Mouse (Mus musculus): Measurements from ENCODE around the gene Stat3. TPM values are rescaled to one million over a fixed set of nuclear protein-coding genes. Genes with fewer than 3 reads are reported as not detected.

Stat3 gene
- polyA plus RNA-seq, 1 experiment from 2014 or later, result 25.6 TPM

DNA sequence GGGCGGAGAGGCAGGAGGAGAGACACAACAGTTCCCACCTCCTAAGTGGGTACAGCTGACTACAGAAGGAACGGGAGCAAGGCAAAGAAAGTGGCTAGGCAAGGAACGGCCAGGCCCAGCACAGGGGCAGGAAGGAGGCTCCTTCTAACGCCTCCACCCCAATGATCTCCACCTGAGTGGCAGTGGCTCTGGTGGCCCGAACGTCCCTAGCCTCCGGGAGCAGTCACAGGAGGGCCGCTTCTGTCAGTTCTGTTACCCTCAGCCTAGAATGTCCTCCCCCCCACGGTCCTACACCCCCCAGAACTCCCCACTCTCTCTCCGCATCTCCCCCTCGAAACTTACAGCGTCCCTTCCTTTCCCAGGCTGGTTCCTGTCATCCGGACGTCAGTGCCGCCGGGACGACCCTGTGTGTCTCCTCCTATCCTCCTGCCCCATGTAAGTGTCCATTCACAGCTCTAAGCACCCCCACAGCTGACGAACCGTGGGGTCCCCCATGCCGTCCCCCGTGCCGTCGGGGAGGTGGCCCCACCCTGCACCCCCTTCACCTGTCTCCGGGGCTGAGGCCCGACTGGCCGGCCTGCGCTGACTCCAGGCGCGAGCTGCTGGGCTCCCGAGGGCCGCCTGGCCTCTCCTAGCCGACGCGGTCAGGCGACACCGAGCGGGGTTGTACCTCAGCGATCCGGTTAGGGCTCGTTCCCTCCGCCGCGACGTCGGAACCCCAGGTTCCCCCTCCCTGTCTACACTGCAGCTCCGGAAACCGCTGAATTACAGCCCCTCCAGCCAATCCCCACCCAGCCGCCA, 429 bp downstream of the Stat3 start:
- Histone ChIP-seq H3K9me3 (ENCODE audit: control insufficient read depth, low read length) (no peaks in the 10 kb centered on the region), H3K27ac (ENCODE audit: low read depth, low read length) (peak overlapping the region; percentile 71; the same call in 1 of the 2 replicates), H3K36me3 (ENCODE audit: control insufficient read depth, insufficient read depth, low read length) (no peaks in the 10 kb centered on the region), H3K9ac (ENCODE audit: low read depth, low read length) (peak overlapping the region; percentile 79), H3K4me2 (replicated peaks; ENCODE audit: low read depth, low read length) (peak overlapping the region; percentile 78), H3K4me3 (ENCODE audit: low read depth, low read length) (peak overlapping the region; percentile 86), H3K4me1 (replicated peaks; ENCODE audit: control insufficient read depth, insufficient read depth, low read length) (no peaks in the 10 kb centered on the region), H3K27me3 (ENCODE audit: control insufficient read depth, insufficient read depth, low read length) (no peaks in the 10 kb centered on the region)
- WGBS, result 2% methylated on average over 48 of the region's 48 CpGs
- DNase-seq (ENCODE audit: low spot score), result no peak
- ATAC-seq (ENCODE audit: low FRiP score), result no peak; the same call in 1 of the 2 replicates

DNA sequence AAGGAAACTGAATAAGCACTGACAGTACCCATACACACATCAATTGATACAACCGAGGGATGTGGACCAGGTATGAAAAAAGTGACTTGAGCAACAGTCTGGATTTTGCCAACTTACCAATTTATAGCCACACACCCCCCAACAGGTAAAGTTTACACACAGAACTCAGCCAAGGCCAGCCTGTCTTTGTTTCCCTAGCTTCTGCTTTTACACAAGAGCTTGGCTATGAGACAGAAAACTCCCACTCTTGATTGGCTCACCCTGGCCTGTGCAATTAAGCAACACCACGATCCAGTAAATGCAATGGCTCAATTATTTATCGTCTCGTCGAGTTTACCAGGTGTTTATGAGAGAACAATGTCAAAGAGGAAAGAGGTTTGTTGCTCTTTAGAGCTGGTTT, 1.2 kb downstream of the Stat3 start:
- H3K4me3 ChIP-seq (ENCODE audit: low read depth, low read length), result no peak overlapping the region
- DNase-seq (ENCODE audit: low spot score), result no peak
- H3K9ac ChIP-seq (ENCODE audit: low read depth, low read length), result no peak overlapping the region
- H3K4me1 ChIP-seq (replicated peaks; ENCODE audit: control insufficient read depth, insufficient read depth, low read length), result no peaks in the 10 kb centered on the region
- no peaks in the 10 kb centered on the region for H3K36me3 ChIP-seq (ENCODE audit: control insufficient read depth, insufficient read depth, low read length)
- no peaks in the 10 kb centered on the region for H3K9me3 ChIP-seq (ENCODE audit: control insufficient read depth, low read length)
- no peaks in the 10 kb centered on the region for H3K27me3 ChIP-seq (ENCODE audit: control insufficient read depth, insufficient read depth, low read length)
- H3K27ac ChIP-seq (ENCODE audit: low read depth, low read length), result no peak overlapping the region
- H3K4me2 ChIP-seq (replicated peaks; ENCODE audit: low read depth, low read length), result no peak overlapping the region
- WGBS, result 51% methylated on average over 5 of the region's 5 CpGs
- ATAC-seq (ENCODE audit: low FRiP score), result no peak

DNA sequence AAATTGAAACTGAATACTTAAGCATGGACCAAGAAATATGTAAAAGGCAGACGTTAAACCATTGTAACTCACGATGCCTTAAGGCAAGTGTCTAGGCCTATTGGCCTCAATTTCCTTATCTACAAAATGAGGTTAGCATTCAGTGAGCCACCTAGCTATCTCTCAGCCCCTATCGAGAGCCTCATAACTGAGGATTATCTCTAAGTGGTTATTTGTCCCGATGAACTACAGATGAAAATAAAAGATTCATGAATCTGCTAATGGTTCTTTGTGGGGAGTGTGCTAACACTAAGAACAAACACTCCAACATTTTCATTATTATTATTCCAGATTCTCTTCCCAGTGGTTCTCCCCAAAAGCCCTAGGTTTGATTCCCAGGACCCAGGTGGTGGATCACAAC, 2.0 kb downstream of the Stat3 start:
- no peak overlapping the region for H3K4me3 ChIP-seq (ENCODE audit: low read depth, low read length)
- WGBS, result 84% methylated on average over 4 of the region's 4 CpGs
- no peak for ATAC-seq (ENCODE audit: low FRiP score)
- H3K27me3 ChIP-seq (ENCODE audit: control insufficient read depth, insufficient read depth, low read length), result no peaks in the 10 kb centered on the region
- DNase-seq (ENCODE audit: low spot score), result no peak
- H3K4me2 ChIP-seq (replicated peaks; ENCODE audit: low read depth, low read length), result no peak overlapping the region
- no peaks in the 10 kb centered on the region for H3K4me1 ChIP-seq (replicated peaks; ENCODE audit: control insufficient read depth, insufficient read depth, low read length)
- no peak overlapping the region for H3K9ac ChIP-seq (ENCODE audit: low read depth, low read length)
- H3K27ac ChIP-seq (ENCODE audit: low read depth, low read length), result no peak overlapping the region
- H3K36me3 ChIP-seq (ENCODE audit: control insufficient read depth, insufficient read depth, low read length), result no peaks in the 10 kb centered on the region
- H3K9me3 ChIP-seq (ENCODE audit: control insufficient read depth, low read length), result no peaks in the 10 kb centered on the region

DNA sequence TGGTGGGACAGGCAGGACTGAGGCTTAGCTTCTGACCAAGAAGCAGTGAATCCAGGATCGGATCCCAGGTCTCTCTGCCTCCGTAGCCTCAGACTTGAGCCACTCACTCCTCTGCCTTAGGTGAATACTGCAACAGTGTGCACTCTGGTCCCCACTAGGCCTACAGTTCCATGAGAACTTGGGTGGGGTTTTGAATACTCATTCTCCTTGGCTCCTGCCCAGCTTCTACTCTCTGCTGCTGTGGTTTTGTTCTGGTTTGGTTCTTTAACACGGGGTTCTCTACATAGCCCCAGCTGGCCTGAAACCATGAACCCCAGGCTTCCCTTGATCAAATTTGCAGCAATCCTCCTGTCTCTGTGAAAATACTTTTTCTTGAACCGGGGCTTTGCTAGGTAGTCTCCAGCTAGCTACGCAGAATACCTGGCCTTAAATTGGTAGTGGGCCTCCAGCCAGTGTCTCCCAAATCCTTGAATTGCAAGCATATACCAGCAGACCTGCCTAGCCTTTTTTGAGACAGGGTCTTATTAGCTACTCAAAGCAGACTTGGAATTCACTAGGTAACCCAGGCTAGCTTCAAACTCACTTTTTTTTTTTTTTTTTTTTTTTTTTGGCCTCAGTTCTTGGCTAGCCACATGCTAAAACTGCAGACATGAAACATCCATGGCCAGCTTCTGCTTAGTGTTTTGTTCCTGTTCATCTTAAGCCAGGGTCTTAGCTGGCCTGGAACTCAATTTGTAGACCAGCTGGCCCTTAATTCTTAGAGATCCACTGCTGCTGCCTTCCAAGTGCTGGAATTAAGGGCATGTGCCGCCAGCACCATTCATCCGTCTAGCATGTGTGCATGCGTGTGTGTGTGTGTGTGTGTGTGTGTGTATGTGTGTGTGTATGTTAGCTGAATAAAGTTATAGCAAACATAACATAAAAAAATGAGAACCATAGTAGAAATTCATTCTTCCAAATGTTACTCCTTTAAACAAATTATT, 3.7 kb downstream of the Stat3 start:
- H3K36me3 ChIP-seq (ENCODE audit: control insufficient read depth, insufficient read depth, low read length), result no peaks in the 10 kb centered on the region
- H3K9me3 ChIP-seq (ENCODE audit: control insufficient read depth, low read length), result no peaks in the 10 kb centered on the region
- ATAC-seq (ENCODE audit: low FRiP score) (no peak), DNase-seq (ENCODE audit: low spot score) (no peak)
- H3K9ac ChIP-seq (ENCODE audit: low read depth, low read length), result no peak overlapping the region
- H3K4me2 ChIP-seq (replicated peaks; ENCODE audit: low read depth, low read length), result no peak overlapping the region
- WGBS, result 88% methylated on average over 8 of the region's 8 CpGs
- H3K4me3 ChIP-seq (ENCODE audit: low read depth, low read length), result no peak overlapping the region
- H3K27ac ChIP-seq (ENCODE audit: low read depth, low read length), result no peak overlapping the region
- H3K27me3 ChIP-seq (ENCODE audit: control insufficient read depth, insufficient read depth, low read length), result no peaks in the 10 kb centered on the region
- H3K4me1 ChIP-seq (replicated peaks; ENCODE audit: control insufficient read depth, insufficient read depth, low read length), result no peaks in the 10 kb centered on the region

DNA sequence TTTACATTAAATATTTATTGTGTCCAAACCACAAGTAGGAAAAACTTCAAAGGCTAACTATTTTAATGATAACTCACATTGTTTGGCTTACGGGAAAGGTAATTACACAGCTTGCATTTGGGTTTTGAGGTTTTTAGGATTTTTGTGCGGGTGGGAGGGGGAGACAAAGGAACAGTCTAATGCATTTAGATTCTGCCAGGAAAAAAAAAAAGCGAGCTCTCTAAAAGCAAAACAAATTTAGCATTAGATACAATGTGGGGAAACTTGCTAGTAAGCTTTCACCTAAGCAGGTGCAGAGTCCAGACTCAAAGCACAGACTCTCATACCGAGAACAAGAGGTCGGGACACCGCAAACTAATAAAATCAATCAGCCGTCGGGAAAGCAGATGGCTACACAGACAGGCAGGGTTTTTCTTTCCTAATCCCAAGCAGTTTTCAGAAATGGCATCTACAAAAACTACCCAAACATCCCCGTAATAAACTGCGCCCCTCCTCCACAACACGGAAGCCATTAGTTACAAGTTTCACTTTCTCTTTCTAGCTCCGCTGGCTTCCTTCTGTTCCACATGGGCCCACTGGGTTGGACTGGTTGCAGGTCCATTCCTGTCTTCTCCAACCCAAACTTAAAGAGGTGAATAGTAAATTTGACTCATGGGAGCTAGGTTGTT, 8.0 kb downstream of the Stat3 start:
- WGBS, result 77% methylated on average over 12 of the region's 12 CpGs
- ATAC-seq (ENCODE audit: low FRiP score), result no peak

DNA sequence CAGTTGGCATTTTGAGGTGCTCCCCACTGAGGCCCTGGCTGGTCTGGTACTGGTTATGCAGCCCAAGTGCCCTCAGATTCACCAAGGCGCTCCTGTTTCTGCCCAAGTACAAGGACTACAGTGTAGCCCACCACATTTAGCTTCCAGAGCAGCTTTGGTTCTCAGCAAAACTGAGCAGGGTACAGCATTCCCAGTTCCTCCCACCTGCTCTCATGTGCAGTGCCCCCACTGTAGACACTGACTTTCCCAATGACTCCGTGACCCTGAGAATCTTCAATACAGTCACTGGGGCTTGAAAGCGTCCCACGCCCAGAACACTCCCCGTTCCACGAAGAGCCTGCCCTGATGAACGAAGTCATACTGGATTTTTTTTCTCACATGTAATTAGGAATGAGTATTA, 8.7 kb downstream of the Stat3 start:
- Histone ChIP-seq H3K4me3 (ENCODE audit: low read depth, low read length) (no peak overlapping the region), H3K9ac (ENCODE audit: low read depth, low read length) (no peak overlapping the region), H3K36me3 (ENCODE audit: control insufficient read depth, insufficient read depth, low read length) (no peaks in the 10 kb centered on the region), H3K27me3 (ENCODE audit: control insufficient read depth, insufficient read depth, low read length) (no peaks in the 10 kb centered on the region), H3K4me2 (replicated peaks; ENCODE audit: low read depth, low read length) (no peak overlapping the region), H3K9me3 (ENCODE audit: control insufficient read depth, low read length) (no peaks in the 10 kb centered on the region), H3K27ac (ENCODE audit: low read depth, low read length) (no peak overlapping the region), H3K4me1 (replicated peaks; ENCODE audit: control insufficient read depth, insufficient read depth, low read length) (no peaks in the 10 kb centered on the region)
- 82% methylated on average over 7 of the region's 7 CpGs for WGBS
- DNase-seq (ENCODE audit: low spot score) (no peak), ATAC-seq (ENCODE audit: low FRiP score) (no peak)

More for the DNA sequence above, 8.0 kb downstream of the Stat3 start:
- Histone ChIP-seq H3K4me2 (replicated peaks; ENCODE audit: low read depth, low read length) (no peak overlapping the region), H3K4me1 (replicated peaks; ENCODE audit: control insufficient read depth, insufficient read depth, low read length) (no peaks in the 10 kb centered on the region), H3K27ac (ENCODE audit: low read depth, low read length) (no peak overlapping the region), H3K36me3 (ENCODE audit: control insufficient read depth, insufficient read depth, low read length) (no peaks in the 10 kb centered on the region), H3K4me3 (ENCODE audit: low read depth, low read length) (no peak overlapping the region), H3K27me3 (ENCODE audit: control insufficient read depth, insufficient read depth, low read length) (no peaks in the 10 kb centered on the region), H3K9ac (ENCODE audit: low read depth, low read length) (no peak overlapping the region), H3K9me3 (ENCODE audit: control insufficient read depth, low read length) (no peaks in the 10 kb centered on the region)
- no peak for DNase-seq (ENCODE audit: low spot score)

DNA sequence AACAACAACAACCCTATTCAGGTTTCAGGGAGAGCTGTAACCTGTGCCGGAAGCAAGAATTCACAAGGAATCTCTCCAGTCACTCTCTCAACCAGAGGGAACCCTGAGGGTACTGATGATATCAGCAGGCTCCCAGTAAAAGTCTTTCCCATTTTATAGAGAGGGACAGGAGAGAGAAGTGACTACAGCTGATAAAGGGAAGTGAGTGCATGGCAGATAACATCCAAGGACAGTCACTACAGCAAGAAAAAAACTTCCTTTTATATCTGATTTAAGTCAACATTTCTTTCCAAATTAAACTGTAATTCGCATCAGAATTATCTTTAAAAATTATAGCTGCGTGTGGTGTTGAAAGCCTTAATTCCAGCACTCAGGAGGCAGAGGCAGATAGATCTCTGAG, 12.0 kb downstream of the Stat3 start:
- Histone ChIP-seq H3K27ac (ENCODE audit: low read depth, low read length) (no peak overlapping the region), H3K4me3 (ENCODE audit: low read depth, low read length) (no peak overlapping the region), H3K36me3 (ENCODE audit: control insufficient read depth, insufficient read depth, low read length) (no peaks in the 10 kb centered on the region), H3K4me2 (replicated peaks; ENCODE audit: low read depth, low read length) (no peak overlapping the region), H3K4me1 (replicated peaks; ENCODE audit: control insufficient read depth, insufficient read depth, low read length) (no peaks in the 10 kb centered on the region), H3K9ac (ENCODE audit: low read depth, low read length) (no peak overlapping the region), H3K27me3 (ENCODE audit: control insufficient read depth, insufficient read depth, low read length) (no peaks in the 10 kb centered on the region), H3K9me3 (ENCODE audit: control insufficient read depth, low read length) (no peaks in the 10 kb centered on the region)
- ATAC-seq (ENCODE audit: low FRiP score) (no peak), DNase-seq (ENCODE audit: low spot score) (no peak)
- 90% methylated on average over 3 of the region's 3 CpGs for WGBS

DNA sequence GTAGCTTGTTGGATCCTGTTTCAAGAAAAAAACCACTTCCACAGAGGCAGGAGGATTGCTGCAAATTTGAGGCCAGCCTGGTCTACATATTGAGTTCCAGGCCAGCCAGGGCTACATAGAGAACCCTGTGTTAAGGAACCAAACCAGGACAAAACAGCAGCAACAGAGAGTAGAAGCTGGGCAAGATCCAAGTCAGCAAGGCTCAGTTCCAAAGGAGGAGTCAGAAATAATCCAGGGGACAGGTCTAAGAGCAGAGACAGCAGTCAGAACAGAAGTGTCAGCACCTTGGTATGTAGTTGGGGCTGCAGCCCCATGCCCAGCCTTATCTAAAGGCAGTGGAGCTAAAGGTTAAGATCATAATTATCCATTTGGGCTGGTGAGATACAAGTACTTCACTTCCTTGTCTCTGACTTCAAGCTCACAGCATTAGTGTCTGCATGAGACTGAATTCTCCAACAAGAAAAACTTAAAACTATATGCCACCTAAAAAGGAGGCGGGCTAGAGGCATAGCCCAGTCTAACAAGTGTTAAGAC, 14.9 kb downstream of the Stat3 start:
- ATAC-seq (ENCODE audit: low FRiP score) (no peak), DNase-seq (ENCODE audit: low spot score) (no peak)
- Histone ChIP-seq H3K36me3 (ENCODE audit: control insufficient read depth, insufficient read depth, low read length) (no peaks in the 10 kb centered on the region), H3K9me3 (ENCODE audit: control insufficient read depth, low read length) (no peaks in the 10 kb centered on the region), H3K9ac (ENCODE audit: low read depth, low read length) (no peak overlapping the region), H3K4me3 (ENCODE audit: low read depth, low read length) (no peak overlapping the region), H3K27me3 (ENCODE audit: control insufficient read depth, insufficient read depth, low read length) (no peaks in the 10 kb centered on the region), H3K4me2 (replicated peaks; ENCODE audit: low read depth, low read length) (no peak overlapping the region), H3K27ac (ENCODE audit: low read depth, low read length) (no peak overlapping the region), H3K4me1 (replicated peaks; ENCODE audit: control insufficient read depth, insufficient read depth, low read length) (no peaks in the 10 kb centered on the region)
- 83% methylated on average over 1 of the region's 1 CpGs for WGBS

Measured in hindbrain, embryonic 11.5 days (tissue).